Mouse (Mus musculus) olfactory bulb, adult 2 months (tissue): ENCODE results near the gene Olfr1377. TPM values are rescaled to one million over a fixed set of nuclear protein-coding genes. Genes with fewer than 3 reads are reported as not detected.

Experiments
- H3K27ac ChIP-seq: fragments of 200-500 bp; 2 replicates; pipeline ENCODE4 v1.5.1; 2012; ENCODE audit warnings: low read depth, low read length; ENCODE audit not compliant: insufficient read depth
- H3K4me1 ChIP-seq: fragments of 200-500 bp; 2 replicates; pipeline ENCODE4 v1.6.1; 2012; ENCODE audit warnings: low read length; ENCODE audit not compliant: control insufficient read depth, insufficient read depth
- H3K4me3 ChIP-seq: fragments of 200-500 bp; 2 replicates; pipeline ENCODE4 v1.5.1; 2012; ENCODE audit warnings: mild to moderate bottlenecking, low read depth, low read length, moderate library complexity; ENCODE audit not compliant: insufficient read depth
- CTCF ChIP-seq: fragments of 200-500 bp; IDR thresholded peaks from 2 replicates; pipeline ENCODE4 v1.5.1; 2012; ENCODE audit warnings: low read depth, mild to moderate bottlenecking, low read length, moderate library complexity; ENCODE audit not compliant: insufficient read depth
- POLR2A ChIP-seq: fragments of 200-500 bp; IDR thresholded peaks from 2 replicates; pipeline ENCODE4 v1.6.1; 2012; ENCODE audit warnings: mild to moderate bottlenecking, low read depth, low read length, moderate library complexity; ENCODE audit not compliant: insufficient read depth
- WGBS: fragments of 180-500 bp; shearing (Covaris S2); methylation state at CpG from one replicate; pipeline ENCODE4 v1.1.7; 2018; 5-methylcytosine and 5-hydroxymethylcytosine counted together
- polyA plus RNA-seq: library from polyadenylated mRNA; stranded (reverse); fragments of >200 nt; gene quantifications from 2 replicates; pipeline ENCODE4 v1.2.4, GENCODE M21; 2012; ENCODE audit warnings: low replicate concordance; ENCODE audit not compliant: missing spikeins, insufficient read depth, insufficient read length

The Olfr1377 gene
- polyA plus RNA-seq, result not detected in 2 replicates

DNA sequence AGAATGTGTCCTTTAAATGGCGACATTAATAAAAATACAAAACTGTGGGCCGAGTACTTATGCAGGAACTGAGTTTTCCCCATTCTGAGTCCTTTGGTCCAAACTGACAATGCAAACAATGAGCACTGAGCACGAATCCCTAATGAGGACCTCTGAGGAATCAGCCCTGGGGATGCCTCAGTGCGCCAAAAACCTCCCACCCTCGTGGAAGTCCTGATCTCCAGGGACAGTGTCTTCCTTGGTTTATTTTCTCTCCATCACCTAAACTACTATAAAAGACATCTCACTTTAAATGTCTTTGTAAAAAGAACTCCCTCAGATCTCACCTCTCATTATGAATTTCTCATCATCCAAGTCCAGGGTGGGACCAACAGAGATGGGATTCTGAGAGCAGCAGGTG lies at the start of gene Olfr1377:
Gene Olfr1377 (plus strand): TSS at position 301 of the 400 bp plus-strand sequence.
- Histone ChIP-seq H3K4me1 (no peaks in the 10 kb centered on the region), H3K27ac (no peak within 1 kb of the TSS), H3K4me3 (no peak within 1 kb of the TSS)
- WGBS, result 54% methylated on average over 5 of the region's 5 CpGs
- TF ChIP-seq POLR2A (no peak), CTCF (no peak)

DNA sequence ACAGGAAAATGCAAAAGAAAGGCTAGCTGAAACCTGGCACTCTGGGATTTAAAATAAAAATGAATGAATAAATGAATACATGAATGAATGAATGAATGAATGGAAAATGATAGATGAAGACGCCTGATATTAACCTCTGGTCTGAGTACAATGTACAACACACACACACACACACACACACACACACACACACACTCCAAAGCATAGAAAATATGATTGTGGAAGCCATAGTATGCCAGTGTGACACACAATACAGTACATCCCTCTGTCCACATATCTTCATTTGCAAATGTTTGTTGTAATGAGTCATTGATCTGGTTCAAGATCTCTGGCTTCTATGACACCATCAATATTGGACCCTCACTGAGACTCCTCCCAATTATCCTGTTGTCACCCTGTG lies 49.7 kb upstream of the Olfr1377 start:
- TF ChIP-seq CTCF, result no peak
- TF ChIP-seq POLR2A, result no peak
- 67% methylated on average over 1 of the region's 1 CpGs for WGBS
- H3K27ac ChIP-seq, result no peak overlapping the region
- H3K4me3 ChIP-seq, result no peak overlapping the region
- peaks cover 7% of the 10 kb centered on the region; the same call in 1 of the 2 replicates for H3K4me1 ChIP-seq

DNA sequence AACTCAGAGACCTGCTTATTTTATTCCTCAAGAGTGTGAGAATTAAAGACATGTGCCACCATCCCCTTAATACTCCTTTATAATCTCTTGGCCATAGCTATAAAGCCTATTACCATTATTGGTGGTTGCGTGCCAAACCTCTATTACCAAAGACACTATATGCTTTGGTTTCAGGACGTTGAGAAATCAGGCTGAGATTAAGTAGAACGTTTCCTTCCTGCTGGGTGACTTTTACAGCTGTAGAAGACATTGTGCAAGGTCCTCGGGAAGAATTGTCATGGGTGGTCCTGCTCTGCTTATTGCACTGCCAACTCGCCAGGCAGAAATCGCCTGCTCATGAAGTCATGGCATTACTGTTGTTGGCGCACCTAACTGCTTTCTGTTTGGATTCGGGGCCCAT lies 43.3 kb upstream of the Olfr1377 start:
- H3K4me1 ChIP-seq, result no peaks in the 10 kb centered on the region
- H3K4me3 ChIP-seq, result no peak overlapping the region
- no peak overlapping the region for H3K27ac ChIP-seq
- no peak for TF ChIP-seq POLR2A
- TF ChIP-seq CTCF, result no peak
- WGBS, result 79% methylated on average over 8 of the region's 8 CpGs

DNA sequence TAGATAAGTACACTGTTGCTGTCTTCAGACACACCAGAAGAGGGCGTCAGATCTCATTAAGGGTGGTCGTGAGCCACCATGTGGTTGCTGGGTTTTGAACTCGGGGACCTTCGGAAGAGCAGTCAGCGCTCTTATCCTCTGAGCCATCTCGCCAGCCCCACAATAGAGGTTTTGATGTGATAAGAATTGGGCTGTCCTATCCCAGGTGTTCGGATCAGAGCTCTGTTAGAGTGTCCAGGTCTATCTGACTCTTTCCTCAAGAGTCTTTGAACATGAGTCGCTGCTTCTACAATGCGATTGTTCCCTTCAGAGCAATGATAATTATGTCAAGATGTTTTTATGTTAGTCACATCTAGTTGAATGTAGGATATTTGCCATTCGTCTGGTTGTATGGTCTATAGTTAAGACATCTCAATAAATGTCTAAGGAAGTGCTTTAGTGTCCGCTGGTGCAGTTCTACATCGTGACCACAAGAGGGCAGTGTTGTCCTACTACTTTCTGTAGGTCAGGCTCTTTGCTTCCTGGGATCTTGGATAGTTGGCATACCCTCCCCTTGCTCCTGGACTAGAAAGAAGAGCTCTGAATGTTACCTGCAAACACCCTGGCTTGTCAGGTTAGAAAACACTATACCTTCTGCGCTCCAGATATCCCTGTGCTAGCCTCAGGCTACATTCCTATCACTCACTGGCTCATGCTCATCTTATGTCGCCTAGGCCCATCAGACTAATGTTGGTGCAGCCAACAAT lies 42.0 kb upstream of the Olfr1377 start:
- no peak overlapping the region for H3K27ac ChIP-seq
- WGBS, result 34% methylated on average over 14 of the region's 14 CpGs
- TF ChIP-seq CTCF (no peak), POLR2A (no peak)
- H3K4me1 ChIP-seq, result no peaks in the 10 kb centered on the region
- no peak overlapping the region for H3K4me3 ChIP-seq

DNA sequence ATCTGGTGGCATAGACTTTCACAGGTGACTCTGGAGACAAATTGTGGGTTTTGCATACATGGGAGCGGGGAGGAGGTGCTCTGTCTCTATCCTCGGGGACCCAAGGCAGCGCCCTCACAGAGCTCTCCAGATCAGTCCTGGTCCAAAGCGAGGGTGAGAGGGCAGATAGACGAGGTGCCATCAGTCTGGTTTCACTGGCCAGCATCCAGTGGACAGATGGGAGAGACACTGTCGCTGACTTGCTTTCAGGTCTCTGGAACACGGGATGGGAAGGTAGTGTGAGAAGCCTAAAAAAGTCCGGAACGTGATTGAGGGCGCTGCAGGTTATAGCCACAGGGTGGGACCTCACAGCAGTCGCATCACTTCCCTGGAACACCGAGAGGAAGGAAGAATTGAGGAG lies 39.4 kb upstream of the Olfr1377 start:
- WGBS, result 77% methylated on average over 12 of the region's 12 CpGs
- Histone ChIP-seq H3K4me3 (no peak overlapping the region), H3K27ac (no peak overlapping the region), H3K4me1 (no peaks in the 10 kb centered on the region)
- TF ChIP-seq CTCF (no peak), POLR2A (no peak)

DNA sequence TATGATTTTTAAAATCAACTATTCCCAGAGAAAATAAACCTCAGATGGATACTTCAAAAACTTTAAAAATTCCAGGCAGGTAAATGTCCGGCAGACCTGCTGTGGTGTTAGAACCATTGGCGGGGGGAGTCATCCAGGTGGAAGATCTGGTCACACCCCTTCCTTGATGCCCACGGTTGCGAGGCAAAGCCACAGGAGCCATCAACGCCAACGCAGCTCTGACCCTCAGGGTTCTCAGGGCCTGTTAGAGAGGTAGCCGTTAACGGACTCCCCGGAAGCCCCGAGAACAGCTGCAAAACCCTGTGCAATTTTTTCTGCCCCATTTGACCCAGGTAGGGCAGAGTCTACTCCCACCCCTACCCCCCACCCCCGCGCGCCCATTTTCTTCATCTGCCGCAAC lies 38.3 kb upstream of the Olfr1377 start, which contains the start of gene 4933414I15Rik:
Gene 4933414I15Rik (minus strand): TSS at position 260 of the 400 bp plus-strand sequence.
- no peak within 1 kb of the TSS for H3K27ac ChIP-seq
- no peak for TF ChIP-seq POLR2A
- no peak for TF ChIP-seq CTCF
- 80% methylated on average over 14 of the region's 14 CpGs for WGBS
- no peaks in the 10 kb centered on the region for H3K4me1 ChIP-seq
- no peak within 1 kb of the TSS for H3K4me3 ChIP-seq

DNA sequence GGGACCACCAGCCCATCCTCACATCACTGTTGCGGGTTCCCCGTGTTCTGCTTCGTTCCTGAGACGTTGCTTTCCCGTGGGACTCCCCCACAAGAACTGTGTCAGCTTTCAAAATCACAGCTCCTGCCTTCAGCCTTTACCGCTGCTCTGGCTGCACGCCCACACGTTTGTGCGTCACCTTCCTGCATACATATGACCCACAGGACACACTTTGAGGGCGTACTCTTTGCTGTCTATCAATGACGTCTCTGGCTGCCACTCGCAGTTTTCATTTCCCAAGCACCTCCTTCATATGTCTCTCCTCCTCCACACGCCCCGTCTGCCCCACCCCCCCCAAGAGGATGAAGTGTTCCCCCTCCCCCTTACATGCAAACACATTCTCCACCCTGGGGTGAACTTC lies 29.5 kb upstream of the Olfr1377 start:
- Histone ChIP-seq H3K27ac (no peak overlapping the region), H3K4me3 (no peak overlapping the region), H3K4me1 (peaks cover 11% of the 10 kb centered on the region)
- TF ChIP-seq POLR2A, result no peak
- TF ChIP-seq CTCF, result no peak
- WGBS, result 51% methylated on average over 14 of the region's 14 CpGs

DNA sequence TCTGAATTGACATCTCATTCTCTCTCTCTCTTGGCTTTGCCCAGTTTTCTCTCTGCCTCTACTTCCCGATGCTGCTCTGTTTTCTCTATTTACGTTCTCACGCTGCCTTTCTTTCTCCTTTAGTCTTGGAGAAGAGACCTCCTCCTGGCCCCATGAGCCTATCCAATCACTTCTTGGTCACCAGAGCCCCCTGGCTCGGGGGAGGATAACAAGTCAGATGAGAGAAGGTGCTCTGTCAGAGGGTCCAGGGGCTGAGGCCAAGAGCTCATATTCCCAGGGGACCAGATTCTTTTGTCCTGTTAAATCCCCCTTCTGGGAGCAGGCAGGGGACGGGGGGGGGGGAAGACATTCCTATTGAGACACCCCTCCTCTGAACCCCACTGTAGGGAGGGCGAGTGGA lies 28.1 kb upstream of the Olfr1377 start, which contains the start of gene Prop1:
Gene Prop1 (minus strand): TSS at position 101 of the 400 bp plus-strand sequence.
- Histone ChIP-seq H3K4me1 (peaks cover 11% of the 10 kb centered on the region), H3K27ac (no peak within 1 kb of the TSS), H3K4me3 (no peak within 1 kb of the TSS)
- WGBS, result 72% methylated on average over 6 of the region's 6 CpGs
- TF ChIP-seq CTCF (no peak), POLR2A (no peak)

DNA sequence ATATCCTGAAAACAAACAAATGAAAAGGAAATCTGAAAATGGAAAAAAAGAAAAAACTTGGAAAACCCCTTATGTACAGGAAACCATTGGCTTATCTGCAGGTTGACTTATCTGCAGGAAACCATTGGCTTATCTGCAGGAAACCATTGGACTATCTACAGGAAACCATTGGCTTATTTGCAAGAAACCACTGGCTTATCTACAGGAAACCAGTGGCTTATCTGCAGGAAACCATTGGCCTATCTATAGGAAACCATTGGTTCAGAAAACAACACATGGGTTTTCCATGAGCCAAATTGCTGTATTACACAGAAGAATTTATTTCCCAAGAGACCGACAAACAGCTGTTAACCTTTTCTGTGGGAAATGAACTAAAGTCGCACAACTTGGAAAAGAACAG lies 16.9 kb upstream of the Olfr1377 start:
- no peak overlapping the region for H3K27ac ChIP-seq
- WGBS, result 88% methylated on average over 2 of the region's 2 CpGs
- no peak for TF ChIP-seq POLR2A
- TF ChIP-seq CTCF, result no peak
- H3K4me1 ChIP-seq, result no peaks in the 10 kb centered on the region
- H3K4me3 ChIP-seq, result no peak overlapping the region

DNA sequence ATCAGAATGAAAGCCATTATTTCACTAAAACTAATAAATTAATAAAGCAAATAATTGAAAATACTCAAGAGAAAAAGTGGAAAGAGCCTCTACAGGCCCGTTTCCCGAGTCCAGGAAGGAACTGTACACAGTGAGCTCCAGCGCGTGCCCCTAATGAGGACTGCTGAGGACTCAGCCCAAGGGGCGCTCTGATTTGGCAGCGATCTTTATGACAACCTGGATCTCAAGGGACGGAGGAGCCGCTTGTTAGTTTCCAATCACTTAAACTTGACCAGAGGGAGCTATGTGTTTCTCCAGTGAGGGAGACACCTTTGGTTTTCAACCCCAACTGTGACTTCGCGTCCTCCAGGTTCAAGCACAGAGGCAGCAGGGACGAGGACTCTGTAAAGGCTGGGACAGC lies 15.5 kb upstream of the Olfr1377 start, which contains the start of gene Olfr1378:
Gene Olfr1378 (plus strand): TSS at position 301 of the 400 bp plus-strand sequence.
- Histone ChIP-seq H3K27ac (no peak within 1 kb of the TSS), H3K4me1 (no peaks in the 10 kb centered on the region), H3K4me3 (no peak within 1 kb of the TSS)
- 87% methylated on average over 11 of the region's 11 CpGs for WGBS
- no peak for TF ChIP-seq POLR2A
- no peak for TF ChIP-seq CTCF
